Mouse (Mus musculus): ENCODE measurements around the gene Cd2ap.
"Not testable (repeated sequence)": the region's sequence is repeated elsewhere in the genome, so short reads cannot be mapped to it uniquely, and the experiment has no call there.

The Cd2ap gene

GRCm38 (mm10) chr17:42876001-42876903, at the start of gene Cd2ap:
Gene Cd2ap, minus strand, starts transcription at chr17:42876665.
- DNase-seq (ENCODE audit: low spot score): peak; percentile 86

GRCm38 (mm10) chr17:42924731-42925130, 48.3 kb upstream of the Cd2ap start:
- DNase-seq (ENCODE audit: low spot score): no peak

GRCm38 (mm10) chr17:42918810-42919209, 42.3 kb upstream of the Cd2ap start:
- no peak for DNase-seq (ENCODE audit: low spot score)

- no peak for DNase-seq (ENCODE audit: low spot score)
These were observed 38.3 kb upstream of the Cd2ap start for GRCm38 (mm10) chr17:42914726-42915125.

- DNase-seq (ENCODE audit: low spot score): no peak
These were observed 35.7 kb upstream of the Cd2ap start for GRCm38 (mm10) chr17:42912193-42912592.

- DNase-seq (ENCODE audit: low spot score): no peak
These were observed 34.0 kb upstream of the Cd2ap start for GRCm38 (mm10) chr17:42910476-42910875.

GRCm38 (mm10) chr17:42909376-42909775, 32.9 kb upstream of the Cd2ap start:
- no peak for DNase-seq (ENCODE audit: low spot score)

- DNase-seq (ENCODE audit: low spot score): no peak
These were observed 32.4 kb upstream of the Cd2ap start for GRCm38 (mm10) chr17:42908744-42909370.

- DNase-seq (ENCODE audit: low spot score): no peak
These were observed 31.7 kb upstream of the Cd2ap start for GRCm38 (mm10) chr17:42908136-42908535.

GRCm38 (mm10) chr17:42906456-42906855, 30.0 kb upstream of the Cd2ap start:
- not testable (repeated sequence) for DNase-seq (ENCODE audit: low spot score)

GRCm38 (mm10) chr17:42905919-42906318, 29.5 kb upstream of the Cd2ap start:
- no peak for DNase-seq (ENCODE audit: low spot score)

- no peak for DNase-seq (ENCODE audit: low spot score)
These were observed 24.3 kb upstream of the Cd2ap start for GRCm38 (mm10) chr17:42900795-42901194.

- no peak for DNase-seq (ENCODE audit: low spot score)
These were observed 10.8 kb upstream of the Cd2ap start for GRCm38 (mm10) chr17:42887282-42887707.

- DNase-seq (ENCODE audit: low spot score): no peak
These were observed 8.6 kb upstream of the Cd2ap start for GRCm38 (mm10) chr17:42885091-42885501.

- no peak for DNase-seq (ENCODE audit: low spot score)
These were observed 7.9 kb upstream of the Cd2ap start for GRCm38 (mm10) chr17:42884382-42884781.

- DNase-seq (ENCODE audit: low spot score): no peak
These were observed 7.3 kb upstream of the Cd2ap start for GRCm38 (mm10) chr17:42883769-42884168.

- DNase-seq (ENCODE audit: low spot score): no peak
These were observed 6.8 kb upstream of the Cd2ap start for GRCm38 (mm10) chr17:42883315-42883714.

- DNase-seq (ENCODE audit: low spot score): no peak
These were observed 6.4 kb upstream of the Cd2ap start for GRCm38 (mm10) chr17:42882873-42883272.

GRCm38 (mm10) chr17:42876904-42877425, 500 bp upstream of the Cd2ap start:
- no peak for DNase-seq (ENCODE audit: low spot score)

GRCm38 (mm10) chr17:42875571-42876000, 879 bp downstream of the Cd2ap start:
- no peak for DNase-seq (ENCODE audit: low spot score)

GRCm38 (mm10) chr17:42875015-42875414, 1.4 kb downstream of the Cd2ap start:
- no peak for DNase-seq (ENCODE audit: low spot score)

- DNase-seq (ENCODE audit: low spot score): no peak
These were observed 6.0 kb downstream of the Cd2ap start for GRCm38 (mm10) chr17:42870465-42870864.

- DNase-seq (ENCODE audit: low spot score): no peak
These were observed 13.3 kb downstream of the Cd2ap start for GRCm38 (mm10) chr17:42863186-42863585.

Data from layer of hippocampus, adult 9-10 months (tissue).